Mouse (Mus musculus): ENCODE measurements around the gene Slc17a7.

- TF ChIP-seq CTCF (IDR thresholded peaks at IDR 0.05; ENCODE audit: low read depth, low read length) = peak; percentile 94
- no peak for TF ChIP-seq EP300 (IDR thresholded peaks at IDR 0.05; ENCODE audit: insufficient read depth, low read depth, low read length)
Measured at GRCm38 (mm10) chr7:45198435-45198834, 34.7 kb downstream of the Slc17a7 start.
